Mouse (Mus musculus) heart, embryonic 13.5 days (tissue): ENCODE measurements around the gene Pola2. TPM values are rescaled to one million over a fixed set of nuclear protein-coding genes. Genes with fewer than 3 reads are reported as not detected.
A peak's percentile ranks its signal among the peaks of the same experiment; 100 is the strongest.

ENCODE experiments used
- ATAC-seq: fragments of 200-750 bp; cut with Nextera tagmentation; 2 replicates; pipeline ENCODE4 v1.8.0; 2017; ENCODE audit warnings: moderate TSS enrichment; ENCODE audit not compliant: insufficient number of reproducible peaks, low FRiP score, low TSS enrichment; ENCODE audit errors: extremely low read depth
- H3K27ac ChIP-seq: fragments of 300-500 bp; sonication (generic); replicated peaks from 2 replicates; pipeline ENCODE4 v1.5.1; 2015; ENCODE audit warnings: moderate library complexity, mild to moderate bottlenecking, inconsistent platforms
- H3K27me3 ChIP-seq: fragments of 300-500 bp; sonication (generic); replicated peaks from 2 replicates; pipeline ENCODE4 v1.6.1; 2015; ENCODE audit warnings: mild to moderate bottlenecking, inconsistent platforms
- H3K36me3 ChIP-seq: fragments of 300-500 bp; sonication (generic); 2 replicates; pipeline ENCODE4 v1.6.1; 2015; ENCODE audit warnings: mild to moderate bottlenecking, inconsistent platforms
- H3K4me1 ChIP-seq: fragments of 300-500 bp; sonication (generic); 2 replicates; pipeline ENCODE4 v1.6.1; 2015; ENCODE audit warnings: inconsistent platforms
- H3K4me2 ChIP-seq: fragments of 300-500 bp; sonication (generic); 2 replicates; pipeline ENCODE4 v1.6.1; 2015; ENCODE audit warnings: inconsistent platforms, mild to moderate bottlenecking, moderate library complexity
- H3K4me3 ChIP-seq: fragments of 300-500 bp; sonication (generic); 2 replicates; pipeline ENCODE4 v1.5.1; 2015; ENCODE audit warnings: moderate library complexity, mild to moderate bottlenecking, inconsistent platforms
- H3K9ac ChIP-seq: fragments of 300-500 bp; sonication (generic); 2 replicates; pipeline ENCODE4 v1.6.1; 2015; ENCODE audit warnings: inconsistent platforms, mild to moderate bottlenecking, moderate library complexity
- H3K9me3 ChIP-seq: fragments of 300-500 bp; sonication (generic); 2 replicates; pipeline ENCODE4 v1.6.1; 2016; ENCODE audit warnings: inconsistent platforms
- WGBS: fragments of 180-500 bp; shearing (Covaris S2); methylation state at CpG from one replicate; pipeline ENCODE4 v1.1.7; 2015; ENCODE audit warnings: mixed read lengths; 5-methylcytosine and 5-hydroxymethylcytosine counted together
- polyA plus RNA-seq: library from polyadenylated mRNA; unstranded; fragments of >200 nt; fragmentation: Nextera tagmentation; extraction: Ambion mirVana; gene quantifications from 2 replicates; pipeline ENCODE4 v1.2.1, GENCODE M21; 2015

The Pola2 gene
- polyA plus RNA-seq, 1 experiment from 2014 or later: 47.2 TPM

DNA sequence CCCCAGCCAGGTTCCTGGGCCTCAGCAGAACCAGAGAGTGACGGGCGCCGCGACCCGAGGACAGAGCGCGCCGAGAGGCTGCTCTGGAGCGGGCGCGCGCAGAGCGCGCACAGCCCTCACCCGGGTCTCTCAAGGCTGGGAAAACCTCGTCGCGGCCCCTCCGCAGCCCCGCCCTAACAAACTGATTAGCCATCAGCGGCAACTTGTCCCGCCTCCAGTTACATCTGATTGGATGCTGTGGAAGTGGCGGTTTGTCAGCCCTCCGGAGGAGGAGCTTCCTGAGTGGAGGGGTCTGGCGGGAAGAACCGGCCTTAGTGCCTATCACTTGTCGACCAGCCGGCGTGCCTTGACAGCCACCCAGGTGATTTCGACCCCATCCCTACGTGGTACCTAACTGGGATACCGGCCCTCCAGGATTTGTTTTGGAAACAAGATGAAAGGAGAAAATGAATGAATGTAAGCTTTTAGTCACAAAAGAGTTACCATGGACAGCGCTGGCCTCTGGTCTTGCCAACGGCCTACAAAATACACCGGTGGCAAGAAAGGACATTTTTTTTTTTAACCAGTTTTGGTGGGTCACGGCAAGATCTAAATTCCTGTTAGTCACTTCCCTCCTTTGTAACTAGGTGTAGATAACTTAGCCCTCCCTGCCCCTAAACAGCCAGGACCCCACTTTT lies 69.9 kb downstream of the Pola2 start, which contains the start of gene Tigd3:
Gene Tigd3 (minus strand): TSS at position 148 of the 677 bp plus-strand sequence.
- WGBS: 4% methylated on average over 36 of the region's 36 CpGs
- ATAC-seq: peak; percentile 92

GRCm38 (mm10) chr19:5893282-5894001 lies 70.6 kb downstream of the Pola2 start:
- peak overlapping the region; percentile 65 for H3K4me3 ChIP-seq
- ATAC-seq: peak; percentile 34
- 11% methylated on average over 30 of the region's 31 CpGs for whole genome bisulfite sequencing

More for the DNA sequence above, 69.9 kb downstream of the Pola2 start, which contains the start of gene Tigd3:
- peak within 1 kb of the TSS; percentile 65 for H3K4me3 ChIP-seq
- H3K27me3 ChIP-seq: no peaks in the 10 kb centered on the region
- H3K4me2 ChIP-seq: peak within 1 kb of the TSS; percentile 87
- peaks cover 16% of the 10 kb centered on the region for H3K4me1 ChIP-seq
- peaks cover 48% of the 10 kb centered on the region for H3K36me3 ChIP-seq
- peak within 1 kb of the TSS; percentile 91 for H3K9ac ChIP-seq
- 0 out of 2 replicates have a peak within 1 kb of the TSS, but pooled peaks have one; percentile 24 for H3K27ac ChIP-seq
- H3K9me3 ChIP-seq: no peaks in the 10 kb centered on the region

GRCm38 (mm10) chr19:5892735-5893134 lies 71.3 kb downstream of the Pola2 start:
- Histone ChIP-seq H3K4me1 (peaks cover 16% of the 10 kb centered on the region), H3K4me3 (peak overlapping the region; percentile 65; the same call in 1 of the 2 replicates), H3K4me2 (peak overlapping the region; percentile 87), H3K27ac (no peak overlapping the region), H3K36me3 (peaks cover 37% of the 10 kb centered on the region), H3K27me3 (no peaks in the 10 kb centered on the region), H3K9me3 (no peaks in the 10 kb centered on the region), H3K9ac (no peak overlapping the region)
- ATAC-seq: no peak
- WGBS: 93% methylated on average over 13 of the region's 13 CpGs

More at GRCm38 (mm10) chr19:5893282-5894001, 70.6 kb downstream of the Pola2 start:
- Histone ChIP-seq H3K27ac (0 out of 2 replicates have a peak overlapping the region, but pooled peaks have one; percentile 24), H3K4me2 (peak overlapping the region; percentile 87), H3K4me1 (peaks cover 16% of the 10 kb centered on the region), H3K9me3 (no peaks in the 10 kb centered on the region), H3K36me3 (peaks cover 42% of the 10 kb centered on the region), H3K9ac (peak overlapping the region; percentile 91), H3K27me3 (no peaks in the 10 kb centered on the region)

GRCm38 (mm10) chr19:5892262-5892661 lies 71.7 kb downstream of the Pola2 start:
- H3K4me3 ChIP-seq: no peak overlapping the region
- H3K9ac ChIP-seq: no peak overlapping the region
- H3K27me3 ChIP-seq: no peaks in the 10 kb centered on the region
- no peak for ATAC-seq
- no peak overlapping the region for H3K4me2 ChIP-seq
- H3K9me3 ChIP-seq: no peaks in the 10 kb centered on the region
- WGBS: 89% methylated on average over 7 of the region's 7 CpGs
- H3K36me3 ChIP-seq: peaks cover 32% of the 10 kb centered on the region
- H3K27ac ChIP-seq: no peak overlapping the region
- peaks cover 16% of the 10 kb centered on the region for H3K4me1 ChIP-seq

DNA sequence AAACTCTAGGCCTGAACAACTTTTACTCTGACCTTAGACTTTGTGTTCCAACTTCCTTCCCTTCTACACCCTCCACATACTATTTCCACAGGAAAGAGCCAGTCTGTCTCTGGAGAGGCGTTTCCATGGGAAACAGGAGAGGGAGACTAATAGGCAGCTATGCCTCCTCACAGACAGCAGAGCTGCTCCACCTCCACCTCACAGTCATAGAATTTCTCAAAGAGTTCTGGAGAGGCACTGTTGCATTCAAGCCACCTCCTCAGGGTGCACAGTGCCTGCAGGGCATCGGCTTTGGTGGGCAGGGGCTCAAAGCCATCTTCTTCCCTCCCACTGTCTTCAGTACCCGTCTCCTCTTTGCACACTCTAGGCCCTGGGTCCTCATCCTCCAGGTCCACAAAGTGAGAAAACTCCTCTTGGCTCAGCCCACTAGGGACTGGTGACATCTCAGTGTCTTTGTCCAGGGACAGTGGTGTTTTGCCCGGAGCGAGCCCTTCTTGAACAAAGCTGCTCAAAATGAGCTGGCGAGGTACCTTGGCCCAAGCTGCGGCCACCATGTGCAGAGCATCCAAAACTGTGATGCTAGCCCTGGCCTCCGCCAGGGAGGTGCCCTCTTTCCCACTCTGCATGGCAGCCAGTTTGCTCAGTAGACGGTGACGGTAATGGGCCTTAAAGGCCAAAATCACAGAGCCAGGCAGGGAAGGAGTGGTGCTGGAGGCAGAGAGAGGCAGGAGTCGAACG lies 72.3 kb downstream of the Pola2 start:
- Histone ChIP-seq H3K4me2 (no peak overlapping the region), H3K4me1 (peaks cover 16% of the 10 kb centered on the region), H3K27me3 (no peaks in the 10 kb centered on the region), H3K9me3 (no peaks in the 10 kb centered on the region), H3K9ac (no peak overlapping the region), H3K36me3 (peaks cover 27% of the 10 kb centered on the region), H3K4me3 (no peak overlapping the region), H3K27ac (peak overlapping the region; percentile 2; the same call in 1 of the 2 replicates)
- WGBS: 88% methylated on average over 12 of the region's 12 CpGs
- ATAC-seq: no peak

Other genes with a start within 250 kb of the Pola2 start
- 85.9 and 96.8 TPM in 2 replicates for gene Ehbp1l1, start 237.9 kb downstream of the Pola2 start, polyA plus RNA-seq
- 79.7 and 82.6 TPM in 2 replicates for gene Fam89b, start 234.5 kb downstream of the Pola2 start, polyA plus RNA-seq
- 22.5 and 24.7 TPM in 2 replicates for gene Ltbp3, start 223.3 kb downstream of the Pola2 start, polyA plus RNA-seq
- 55.8 and 59.6 TPM in 2 replicates for gene Scyl1, start 192.8 kb downstream of the Pola2 start, polyA plus RNA-seq
- 27.4 and 29.0 TPM in 2 replicates for gene Frmd8, start 88.9 kb downstream of the Pola2 start, polyA plus RNA-seq
- 3.7 and 4.2 TPM in 2 replicates for gene Slc25a45, start 86.4 kb downstream of the Pola2 start, polyA plus RNA-seq
- gene Tigd3, start 70.1 kb downstream of the Pola2 start, polyA plus RNA-seq: 1.9 and 2.0 TPM in 2 replicates
- gene Dpf2, start 51.2 kb downstream of the Pola2 start, polyA plus RNA-seq: 98.1 and 104 TPM in 2 replicates
- gene Cdc42ep2, start 39.4 kb downstream of the Pola2 start, polyA plus RNA-seq: 8.9 and 9.3 TPM in 2 replicates
- gene Slc22a20, start 21.9 kb upstream of the Pola2 start, polyA plus RNA-seq: not detected in 2 replicates
- 5.3 and 6.0 TPM in 2 replicates for gene Capn1, start 51.7 kb upstream of the Pola2 start, polyA plus RNA-seq
- gene Syvn1, start 82.4 kb upstream of the Pola2 start, polyA plus RNA-seq: 17.6 and 18.6 TPM in 2 replicates
- 59.8 and 66.3 TPM in 2 replicates for gene Mrpl49, start 93.6 kb upstream of the Pola2 start, polyA plus RNA-seq
- gene Fau, start 93.6 kb upstream of the Pola2 start, polyA plus RNA-seq: 467 and 540 TPM in 2 replicates
- gene Znhit2, start 97.0 kb upstream of the Pola2 start, polyA plus RNA-seq: 21.1 and 23.1 TPM in 2 replicates
- gene Tm7sf2, start 104.2 kb upstream of the Pola2 start, polyA plus RNA-seq: 7.8 and 8.0 TPM in 2 replicates
- 48.1 and 48.4 TPM in 2 replicates for gene Vps51, start 113.0 kb upstream of the Pola2 start, polyA plus RNA-seq
- gene Tmem262, start 115.8 kb upstream of the Pola2 start, polyA plus RNA-seq: not detected in 2 replicates
- gene Gm28374, start 118.1 kb upstream of the Pola2 start, polyA plus RNA-seq: 0.83 and 0.92 TPM in 2 replicates
- 50.7 and 53.7 TPM in 2 replicates for gene Zfpl1, start 120.8 kb upstream of the Pola2 start, polyA plus RNA-seq
- gene Cdca5, start 120.8 kb upstream of the Pola2 start, polyA plus RNA-seq: 27.4 and 27.6 TPM in 2 replicates
- gene AC131692.1, start 130.2 kb upstream of the Pola2 start, polyA plus RNA-seq: 0.20 and 0.28 TPM in 2 replicates
- 0.09 and 0.24 TPM in 2 replicates for gene Naaladl1, start 141.6 kb upstream of the Pola2 start, polyA plus RNA-seq
- gene Sac3d1, start 154.4 kb upstream of the Pola2 start, polyA plus RNA-seq: 30.8 and 33.0 TPM in 2 replicates
- gene Snx15, start 164.1 kb upstream of the Pola2 start, polyA plus RNA-seq: 21.0 and 23.9 TPM in 2 replicates
- not detected in 2 replicates for gene Batf2, start 176.8 kb upstream of the Pola2 start, polyA plus RNA-seq
- gene Arl2, start 177.3 kb upstream of the Pola2 start, polyA plus RNA-seq: 83.0 and 85.6 TPM in 2 replicates
- not detected in 2 replicates for gene Majin, start 220.2 kb upstream of the Pola2 start, polyA plus RNA-seq